Mouse (Mus musculus) activated CD4-positive, CD25-positive, alpha-beta regulatory T cell, adult 4 months (primary cell): Measurements from ENCODE around the gene Spout1. TPM values are rescaled to one million over a fixed set of nuclear protein-coding genes. Genes with fewer than 3 reads are reported as not detected.

Experiments
- ATAC-seq: one replicate; pipeline ENCODE4 v1.8.0; 2017
- polyA plus RNA-seq, 2 experiments: library from polyadenylated mRNA; unstranded; fragments of 100-300 nt; shearing (Covaris generic); gene quantifications; one replicate each; pipeline ENCODE4 v1.2.1; 2017

Spout1 gene
- polyA plus RNA-seq, 2 experiments from 2014 or later, result 32.0 to 33.8 TPM

- ATAC-seq, result peak; percentile 76
Measured at GRCm38 (mm10) chr2:30124472-30125274, 53.6 kb downstream of the Spout1 start, which contains the start of gene Zer1. Zer1 (minus strand) TSS chr2:30124585.

DNA sequence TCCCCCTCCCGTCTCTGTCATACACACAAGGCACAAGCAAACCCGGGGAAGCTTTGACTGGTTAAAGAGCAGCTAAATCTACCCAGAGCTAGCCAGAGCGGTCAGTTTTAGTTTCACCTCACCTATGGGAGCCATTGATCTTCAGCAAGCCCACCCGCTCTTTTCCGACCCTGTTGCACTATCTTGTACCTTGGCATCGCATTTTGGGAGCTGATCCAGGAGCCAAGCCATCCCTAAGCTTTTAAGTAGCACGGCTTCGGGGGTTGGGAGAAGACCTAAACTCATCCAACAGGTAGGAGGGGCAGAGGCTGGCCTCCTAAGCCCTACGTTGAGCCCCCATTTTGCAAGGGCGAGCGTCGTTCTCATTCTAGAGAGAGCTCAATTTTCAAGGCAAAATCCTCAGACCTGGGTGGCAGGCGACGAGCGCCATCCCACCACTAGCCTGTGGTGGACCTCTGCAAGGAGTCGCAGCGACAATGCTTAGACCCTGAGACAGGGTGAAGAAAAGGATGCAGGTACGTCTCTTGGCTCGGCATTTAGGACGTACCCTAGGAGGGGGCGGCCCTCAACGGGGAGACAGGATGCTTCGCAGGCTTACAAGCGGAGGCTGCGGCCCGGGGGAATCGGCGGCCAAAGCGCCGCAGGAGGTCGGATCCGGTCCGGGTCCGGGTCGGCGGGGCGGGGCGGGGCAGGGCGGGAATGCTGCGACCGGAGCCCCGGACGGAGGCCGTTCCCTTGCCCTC lies 54.4 kb downstream of the Spout1 start:
- ATAC-seq, result peak; percentile 38

Other genes starting within 250 kb of the Spout1 start
- 10 to 100 TPM; 42.4 to 52.7 TPM for gene Gle1, start 243.0 kb downstream of the Spout1 start, polyA plus RNA-seq
- 10 to 100 TPM; 78.3 to 89.3 TPM for gene Sptan1, start 212.9 kb downstream of the Spout1 start, polyA plus RNA-seq
- 1 to 10 TPM in 1 of 2 experiments, under 1 TPM in 1; 0.87 to 1.4 TPM for gene Wdr34, start 129.6 kb downstream of the Spout1 start, polyA plus RNA-seq
- gene Set, start 121.1 kb downstream of the Spout1 start, polyA plus RNA-seq, result 100 to 1,000 TPM; 369 to 379 TPM
- under 1 TPM in 1 of 2 experiments, not detected in 1; 0.41 TPM for gene Pkn3, start 100.8 kb downstream of the Spout1 start, polyA plus RNA-seq
- gene Zdhhc12, start 84.8 kb downstream of the Spout1 start, polyA plus RNA-seq, result 10 to 100 TPM; 31.6 to 32.4 TPM
- gene Zer1, start 53.9 kb downstream of the Spout1 start, polyA plus RNA-seq, result 10 to 100 TPM; 14.5 to 15.2 TPM
- gene Tbc1d13, start 44.7 kb downstream of the Spout1 start, polyA plus RNA-seq, result 1 to 10 TPM; 6.8 to 6.9 TPM
- 1 to 10 TPM; 2.6 to 3.3 TPM for gene Endog, start 7.0 kb downstream of the Spout1 start, polyA plus RNA-seq
- 1 to 10 TPM; 7.0 to 7.7 TPM for gene Kyat1, start 27.4 kb upstream of the Spout1 start, polyA plus RNA-seq
- gene Lrrc8a, start 59.3 kb upstream of the Spout1 start, polyA plus RNA-seq, result 10 to 100 TPM; 34.4 to 38.4 TPM
- not detected for gene Gm28035, start 62.1 kb upstream of the Spout1 start, polyA plus RNA-seq
- gene Phyhd1, start 87.7 kb upstream of the Spout1 start, polyA plus RNA-seq, result 1 to 10 TPM; 3.9 to 4.8 TPM
- not detected for gene Gm28038, start 102.6 kb upstream of the Spout1 start, polyA plus RNA-seq
- gene Dolk, start 107.9 kb upstream of the Spout1 start, polyA plus RNA-seq, result 10 to 100 TPM; 11.6 to 13.6 TPM
- gene Nup188, start 107.9 kb upstream of the Spout1 start, polyA plus RNA-seq, result 10 to 100 TPM; 25.8 to 30.6 TPM
- gene Sh3glb2, start 180.9 kb upstream of the Spout1 start, polyA plus RNA-seq, result 100 to 1,000 TPM in 1 of 2 experiments, 10 to 100 TPM in 1; 80.5 to 105 TPM
- gene Miga2, start 185.8 kb upstream of the Spout1 start, polyA plus RNA-seq, result 1 to 10 TPM; 1.3 to 7.4 TPM
- gene Dolpp1, start 213.8 kb upstream of the Spout1 start, polyA plus RNA-seq, result 10 to 100 TPM; 15.3 to 18.3 TPM
- 1 to 10 TPM; 2.9 to 3.5 TPM for gene Crat, start 237.4 kb upstream of the Spout1 start, polyA plus RNA-seq
- gene Ptpa, start 237.6 kb upstream of the Spout1 start, polyA plus RNA-seq, result 10 to 100 TPM; 46.4 to 73.2 TPM